Mouse (Mus musculus) adrenal gland, postnatal 25 days (tissue): ENCODE measurements around the gene Ilkap. TPM values are rescaled to one million over a fixed set of nuclear protein-coding genes. Genes with fewer than 3 reads are reported as not detected.

Source experiments
- DNase-seq: peaks from one replicate; pipeline ENCODE4 v3.0.0; 2021; ENCODE audit warnings: mixed read lengths
- long read RNA-seq: library from polyadenylated mRNA; stranded (forward); transcript quantifications from one replicate; pipeline ENCODE4 v2.0.0, GENCODE M21; 2021
- total RNA-seq: library from RNA; stranded (reverse); gene quantifications from 2 replicates; pipeline ENCODE4 v1.2.3, GENCODE M21; 2021

The Ilkap gene
- 108 and 115 TPM in 2 replicates for total RNA-seq
- long read RNA-seq, transcript Ilkap-201 (12 exons, 1,368 nt) = major isoform, 79 of 132 reads
- long read RNA-seq, partial matches to known transcripts = 3 of 132 reads
- long read RNA-seq, other reads (novel, unspliced or antisense) = 49 of 132 reads

- DNase-seq = peak; percentile 86
Measured at GRCm38 (mm10) chr1:91398260-91399062, at the start of gene Ilkap. Gene Ilkap, minus strand, starts transcription at chr1:91398815.

DNA sequence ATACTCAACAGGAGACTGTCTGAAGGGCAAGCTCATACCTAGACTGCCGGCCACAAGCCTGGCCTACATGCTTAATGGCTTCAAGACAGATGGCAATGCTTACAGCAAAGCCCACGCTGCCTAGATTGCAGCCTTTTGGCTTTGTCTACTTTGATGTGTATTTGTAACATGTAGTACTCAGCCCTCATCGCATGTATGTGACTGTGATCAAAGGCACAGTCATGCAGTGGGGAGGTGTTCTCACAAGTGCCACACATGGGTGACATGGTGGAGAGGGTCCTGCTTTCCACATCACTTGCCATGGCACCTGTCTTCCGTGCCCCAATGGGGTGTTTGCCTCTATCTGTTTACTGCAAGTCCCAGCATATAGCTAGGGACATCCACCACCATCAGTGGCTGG is 47.9 kb upstream of the Ilkap start:
- DNase-seq = no peak

GRCm38 (mm10) chr1:91446060-91446459 is 47.4 kb upstream of the Ilkap start:
- DNase-seq = peak; percentile 78

DNA sequence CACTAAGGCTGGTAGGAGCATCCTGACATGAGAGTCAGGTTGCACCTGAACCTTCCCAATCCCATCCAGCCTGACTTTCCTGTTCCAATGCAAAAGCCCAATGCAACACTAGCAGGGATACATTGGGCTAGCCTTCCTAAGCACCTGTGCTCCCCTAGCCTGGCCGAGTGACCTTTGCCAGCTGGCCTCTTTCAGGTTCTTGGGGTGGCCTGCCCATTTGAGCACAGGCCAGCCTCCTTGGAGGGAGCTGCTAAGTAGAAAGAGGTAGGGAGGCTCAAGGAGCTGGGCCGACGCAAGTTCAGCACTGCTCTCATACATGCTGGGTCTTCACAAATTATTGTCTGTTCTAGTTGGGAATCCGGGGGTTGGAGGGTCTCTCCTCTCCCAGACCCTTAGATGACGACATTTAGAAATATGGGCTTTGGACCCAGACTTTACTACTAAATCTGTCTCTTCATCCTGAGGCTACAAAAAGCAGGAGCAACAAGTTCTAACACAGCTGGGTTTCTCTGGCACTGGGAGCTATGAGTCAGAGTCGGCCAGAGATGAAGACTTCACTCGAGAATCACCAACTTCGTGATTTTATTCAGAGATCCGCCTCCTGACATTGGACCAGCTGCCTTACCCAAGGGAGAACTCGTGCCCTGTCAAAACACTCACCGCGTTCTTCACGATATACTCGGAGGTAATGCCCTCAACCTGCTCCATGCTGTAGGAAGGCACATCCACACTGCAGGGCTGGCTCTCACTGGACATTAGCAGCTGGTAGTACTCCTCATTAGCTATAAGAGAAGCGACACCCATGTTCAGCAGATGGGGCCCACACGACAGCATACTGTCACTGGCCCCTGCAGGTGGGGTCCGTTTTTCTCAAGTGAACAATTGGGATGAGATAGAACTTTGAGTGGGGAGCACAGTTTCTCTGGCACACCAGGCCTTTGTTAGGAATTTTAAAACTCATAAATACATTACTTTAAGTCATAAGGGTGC is 46.5 kb upstream of the Ilkap start:
- no peak for DNase-seq

DNA sequence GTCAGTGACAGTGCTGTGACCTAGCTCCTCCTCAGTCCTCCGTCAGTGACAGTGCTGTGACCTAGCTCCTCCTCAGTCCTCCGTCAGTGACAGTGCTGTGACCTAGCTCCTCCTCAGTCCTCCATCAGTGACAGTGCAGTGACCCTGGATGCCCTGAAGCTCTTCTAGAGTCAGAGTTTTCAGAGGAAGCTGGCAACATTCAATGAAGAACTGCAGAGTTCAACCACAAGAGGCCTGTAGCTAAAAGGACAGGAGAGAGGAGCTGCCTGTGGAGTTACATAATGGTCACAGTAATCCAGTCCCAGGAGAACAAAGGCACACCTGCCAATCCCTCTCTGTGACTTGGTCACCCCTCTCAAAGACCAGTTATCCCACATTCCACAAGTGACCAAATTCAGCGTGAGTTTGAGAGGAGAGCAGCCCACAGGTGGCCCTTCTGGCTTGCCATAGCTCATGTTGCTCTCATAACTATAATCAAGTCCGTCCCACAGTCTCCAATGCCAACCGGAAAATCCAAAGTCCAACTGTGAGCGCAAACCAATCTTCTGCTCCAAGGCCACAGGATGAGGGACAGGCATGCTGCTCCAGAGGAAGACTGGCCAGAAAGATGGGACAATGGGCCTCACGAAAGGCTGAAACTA is 43.9 kb upstream of the Ilkap start:
- no peak for DNase-seq

DNA sequence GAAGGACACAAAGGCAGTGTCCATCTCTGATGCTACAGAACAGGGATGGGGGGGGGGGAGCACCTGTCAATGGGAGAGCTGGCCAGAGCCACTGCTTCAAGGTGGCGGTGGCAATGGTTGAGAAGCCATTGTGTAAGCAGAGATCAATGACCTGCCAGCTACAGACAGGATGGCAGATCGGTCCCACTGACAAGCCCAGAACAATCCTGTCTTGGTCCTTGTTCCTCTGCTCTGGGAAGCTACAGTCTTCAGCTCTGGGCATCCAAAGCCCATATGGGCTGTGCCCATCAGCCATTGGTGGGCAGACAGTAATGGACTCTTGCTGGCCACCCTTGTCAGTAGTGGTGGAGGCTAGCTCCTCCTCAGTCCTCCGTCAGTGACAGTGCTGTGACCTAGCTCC is 43.2 kb upstream of the Ilkap start:
- no peak for DNase-seq

GRCm38 (mm10) chr1:91439776-91440175 is 41.2 kb upstream of the Ilkap start:
- no peak for DNase-seq

GRCm38 (mm10) chr1:91437573-91437972 is 39.0 kb upstream of the Ilkap start:
- DNase-seq = no peak

DNA sequence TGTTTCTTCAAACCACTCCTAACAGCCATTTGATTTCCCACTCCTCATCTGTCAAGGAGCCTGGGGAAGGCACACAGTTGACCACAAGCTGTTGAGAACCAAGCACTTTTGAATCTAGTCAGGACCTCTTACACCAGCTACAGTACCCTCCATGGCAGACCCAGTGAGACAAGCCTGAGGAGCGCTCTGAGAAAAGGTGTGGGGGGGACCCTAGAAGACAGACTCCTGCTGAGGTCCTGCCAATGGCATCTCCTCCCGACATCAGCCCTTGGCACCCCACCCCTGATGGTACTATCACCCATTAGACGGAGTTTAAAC is 38.4 kb upstream of the Ilkap start:
- DNase-seq = no peak

- DNase-seq = peak; percentile 78
Measured at GRCm38 (mm10) chr1:91436380-91437082, 37.9 kb upstream of the Ilkap start.

- DNase-seq = no peak
Measured at GRCm38 (mm10) chr1:91435606-91436130, 37.1 kb upstream of the Ilkap start.

GRCm38 (mm10) chr1:91434905-91435304 is 36.3 kb upstream of the Ilkap start:
- DNase-seq = no peak

DNA sequence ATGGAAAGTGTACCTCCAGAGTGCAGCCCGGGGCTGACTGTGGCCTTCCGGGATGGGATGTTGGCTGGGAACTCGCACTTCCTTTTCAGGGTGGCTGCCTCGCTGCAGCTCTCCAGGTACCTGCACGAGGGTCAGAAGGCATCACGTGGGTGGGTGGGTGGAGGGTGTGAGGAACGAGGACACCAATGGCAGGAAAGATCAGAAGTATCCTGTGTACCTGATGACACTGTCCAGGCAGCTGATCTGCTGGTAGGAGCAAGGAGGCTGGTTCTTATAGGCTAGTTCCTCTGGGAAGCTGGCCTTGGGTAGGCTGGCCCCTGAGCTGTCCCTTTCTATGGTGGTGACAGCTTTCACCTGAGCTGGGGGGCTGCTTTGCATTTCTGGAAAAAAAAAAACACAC is 32.1 kb upstream of the Ilkap start:
- no peak for DNase-seq

DNA sequence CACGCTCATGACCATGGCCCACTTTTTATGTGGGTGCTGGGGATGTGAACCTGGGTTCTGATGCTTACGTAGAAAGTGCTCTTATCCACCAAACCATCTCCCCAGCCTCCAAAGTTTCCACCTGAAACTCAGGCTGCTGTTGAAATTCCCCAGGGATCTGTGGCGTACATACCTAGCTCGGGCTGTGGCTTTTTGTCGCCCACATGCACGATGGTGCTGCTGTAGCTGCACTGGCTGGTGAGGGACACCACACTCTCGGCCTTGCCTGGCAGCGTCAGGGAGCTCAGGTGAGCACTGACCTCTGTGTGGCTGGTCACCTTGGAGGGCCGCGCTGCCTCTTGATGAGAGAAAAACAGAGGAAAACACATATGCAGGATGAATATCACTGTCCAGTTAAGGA is 30.6 kb upstream of the Ilkap start:
- DNase-seq = no peak

DNA sequence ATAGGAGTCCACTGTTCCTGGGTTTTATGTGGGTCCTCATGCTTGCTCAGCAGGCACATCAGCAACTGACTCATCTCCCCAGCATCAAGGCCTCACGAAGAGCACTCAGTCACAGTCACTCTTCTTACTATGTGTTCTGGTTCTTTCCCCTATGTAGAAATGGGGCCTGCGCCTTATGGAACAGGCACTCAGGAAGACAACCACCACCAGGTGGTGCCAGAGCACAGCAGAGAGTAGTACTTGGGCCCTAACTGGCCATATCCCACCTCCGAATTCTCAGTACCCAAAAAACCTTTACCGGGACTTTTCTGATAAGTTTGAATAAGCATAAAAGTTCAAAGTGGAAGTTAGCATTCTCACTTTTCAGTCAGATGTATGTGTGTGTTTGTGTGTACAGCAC is 30.0 kb upstream of the Ilkap start:
- DNase-seq = peak; percentile 95

- DNase-seq = no peak
Measured at GRCm38 (mm10) chr1:91426397-91426796, 27.8 kb upstream of the Ilkap start.

GRCm38 (mm10) chr1:91420601-91421065 is 22.0 kb upstream of the Ilkap start:
- DNase-seq = no peak

DNA sequence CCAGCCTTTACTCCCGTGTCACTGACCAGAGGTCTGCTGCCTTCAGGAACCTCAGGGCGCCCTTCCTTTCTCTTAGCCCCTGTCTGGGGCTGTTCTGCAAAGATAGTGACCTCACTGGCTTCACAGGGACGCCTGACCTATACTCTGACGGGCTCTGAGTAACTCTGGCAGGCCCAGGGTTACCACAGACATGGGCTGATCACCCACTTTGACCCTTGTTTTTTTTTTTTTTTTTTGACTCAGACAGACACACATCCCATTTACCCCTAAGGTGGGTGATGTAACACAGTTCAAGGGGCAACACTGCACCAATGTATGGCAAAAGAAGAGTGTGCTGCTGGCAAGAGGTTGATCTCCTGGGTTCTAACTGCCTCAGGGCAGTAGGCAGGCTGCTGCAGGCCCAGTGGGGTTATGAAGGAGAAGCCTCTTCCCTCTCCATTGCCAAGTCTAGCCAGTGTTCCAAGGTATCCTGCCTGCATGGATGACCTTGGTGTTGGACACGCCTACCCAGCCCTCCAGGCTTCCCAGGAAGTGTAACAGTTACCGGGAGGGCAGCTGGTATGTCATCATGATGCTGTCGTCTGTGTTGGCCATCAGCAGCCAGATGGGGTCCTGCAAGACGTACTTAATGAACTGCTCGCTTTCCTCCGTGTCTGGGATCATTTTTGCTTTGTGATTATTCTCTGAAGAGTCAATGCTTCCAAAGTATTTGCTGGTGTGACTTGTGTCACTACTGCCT is 21.4 kb upstream of the Ilkap start:
- peak; percentile 61 for DNase-seq

- DNase-seq = no peak
Measured at GRCm38 (mm10) chr1:91417991-91418390, 19.4 kb upstream of the Ilkap start.

- no peak for DNase-seq
Measured at GRCm38 (mm10) chr1:91415311-91415710, 16.7 kb upstream of the Ilkap start.

GRCm38 (mm10) chr1:91414903-91415302 is 16.3 kb upstream of the Ilkap start:
- no peak for DNase-seq
